ENCODE assay signal across 37 mouse cellular contexts in genomic region chr3:53868212-53868611, GRCm38 (mm10). TPM values are rescaled to one million over a fixed set of nuclear protein-coding genes. Genes with fewer than 3 reads are reported as not detected.
A peak's percentile ranks its signal among the peaks of the same experiment; 100 is the strongest.
DNase-seq lines count a peak whose midpoint lies in the region; ATAC-seq lines count a peak whose summit lies in the region.
"Had no signal": no experiment of that assay in that cellular context is flagged by ENCODE, and none has a peak within 500 bp of the region (broad histone marks: within the 10 kb centered on the region; RNA-seq: fewer than 3 reads in every experiment).

No protein-coding gene starts in this region.

- ATAC-seq in stomach, embryonic 16.5 days (ENCODE audit: insufficient read depth, low FRiP score): peak; percentile 42; the same call in 1 of the 2 replicates
- ATAC-seq: forebrain, embryonic 13.5 days; forebrain, embryonic 16.5 days; hindbrain, postnatal 0 days; inflammation-experienced regulatory T-cells, adult 6 months had no signal

- H3K4me1 ChIP-seq in stomach, embryonic 16.5 days (ENCODE audit: control insufficient read depth, insufficient read depth, low read length): peaks cover 6% of the 10 kb centered on the region; the same call in 1 of the 2 replicates
- H3K4me1 ChIP-seq: heart, embryonic 10.5 days; heart, embryonic 13.5 days had no signal

- no peaks in the 10 kb centered on the region for H3K36me3 ChIP-seq in stomach, embryonic 16.5 days (ENCODE audit: control insufficient read depth, insufficient read depth, low read length)
- H3K36me3 ChIP-seq: forebrain, embryonic 10.5 days; heart, embryonic 10.5 days; heart, embryonic 13.5 days had no signal

- H3K9ac ChIP-seq in stomach, embryonic 16.5 days (ENCODE audit: low read length): no peak overlapping the region
- H3K9ac ChIP-seq: forebrain, embryonic 13.5 days; heart, embryonic 13.5 days; hindbrain, embryonic 14.5 days had no signal

- no peaks in the 10 kb centered on the region for H3K9me3 ChIP-seq in stomach, embryonic 16.5 days (replicated peaks; ENCODE audit: control insufficient read depth, low read length)
- H3K9me3 ChIP-seq: forebrain, embryonic 10.5 days; forebrain, embryonic 13.5 days; heart, embryonic 10.5 days; heart, embryonic 13.5 days had no signal

- DNase-seq in urinary bladder, postnatal 14 days (ENCODE audit: low spot score): peak; percentile 22
- no peak for DNase-seq in urinary bladder, adult 2 months (ENCODE audit: low spot score)
- peak; percentile 71 for DNase-seq in gonadal fat pad, adult 2 months (ENCODE audit: low read depth)
- no peak for DNase-seq in gastrocnemius, postnatal 36 days
- DNase-seq in thymus, postnatal 10 days (ENCODE audit: low spot score in 2 of 2): no peak
- no peak for DNase-seq in lung, postnatal 10 days
- DNase-seq: adrenal gland, adult 2 months; adrenal gland, postnatal 14 days; B cell, adult 2 months; cerebellum, adult 11 months; cerebellum, adult 2 months; cerebellum, postnatal 10 days; cerebellum, postnatal 36 days; embryo, embryonic 11 days; gastrocnemius, postnatal 10 days; heart, adult 2 months; heart, postnatal 14 days; heart, postnatal 4 days had no signal

- peak overlapping the region; percentile 36; the same call in 1 of the 2 replicates for H3K27ac ChIP-seq in stomach, embryonic 16.5 days (ENCODE audit: low read length)
- H3K27ac ChIP-seq: forebrain, embryonic 13.5 days; heart, adult 2 months; heart, embryonic 10.5 days; heart, embryonic 13.5 days; hindbrain, embryonic 14.5 days; hindbrain, postnatal 0 days had no signal

- intact Hi-C loops in gastrocnemius, postnatal 36 days (cut with DNase I): no loop called here

- H3K4me2 ChIP-seq in stomach, embryonic 16.5 days (ENCODE audit: low read depth, low read length): no peak overlapping the region
- H3K4me2 ChIP-seq: forebrain, embryonic 13.5 days; heart, embryonic 13.5 days; hindbrain, embryonic 14.5 days had no signal

- no peak overlapping the region for H3K4me3 ChIP-seq in stomach, embryonic 16.5 days (replicated peaks; ENCODE audit: low read length)
- H3K4me3 ChIP-seq: erythroblast, embryonic 14.5 days; forebrain, embryonic 10.5 days; forebrain, embryonic 13.5 days; heart, adult 2 months; heart, embryonic 10.5 days; heart, embryonic 13.5 days had no signal

- H3K27me3 ChIP-seq in stomach, embryonic 16.5 days (ENCODE audit: control insufficient read depth, insufficient read depth, low read length): no peaks in the 10 kb centered on the region
- H3K27me3 ChIP-seq: CH12.LX; heart, embryonic 13.5 days had no signal

- WGBS in stomach, embryonic 16.5 days: 55% methylated on average over 4 of the region's 4 CpGs

RNA-seq across cellular contexts. Expression of gene Ufm1, which starts 4.6 kb away (rescaled TPM):
- 49.1 and 52.6 TPM in 2 replicates for polyA plus RNA-seq in urinary bladder, adult 2 months (2012; rRNA removed)
- 24.4 and 25.3 TPM in 2 replicates for polyA plus RNA-seq in gonadal fat pad, adult 2 months (2012; rRNA removed)
- 124 and 135 TPM in 2 replicates for polyA plus RNA-seq in stomach, embryonic 16.5 days (2015; fragmentation: Nextera tagmentation; extraction: Ambion mirVana)
- total RNA-seq in gastrocnemius, postnatal 36 days (2021): 10 to 100 TPM; 33.3 to 36.3 TPM

RNA-seq across cellular contexts. Expression of gene Gm10985, which starts 23.3 kb away (rescaled TPM):
- polyA plus RNA-seq in urinary bladder, adult 2 months (2012; rRNA removed): not detected in 2 replicates
- polyA plus RNA-seq in gonadal fat pad, adult 2 months (2012; rRNA removed): not detected in 2 replicates
- polyA plus RNA-seq in stomach, embryonic 16.5 days (2015; fragmentation: Nextera tagmentation; extraction: Ambion mirVana): not detected in 2 replicates
- not detected for total RNA-seq in gastrocnemius, postnatal 36 days (2021)
- total RNA-seq: adrenal gland, adult 2 months; adrenal gland, postnatal 14 days; adrenal gland, postnatal 4 days; CH12.LX; gastrocnemius, adult 18-20 months; gastrocnemius, postnatal 10 days; gastrocnemius, postnatal 4 days; heart, adult 2 months; heart, postnatal 14 days; heart, postnatal 4 days; hindbrain, postnatal 0 days; MEL had no signal
- polyA plus RNA-seq: adrenal gland, adult 2 months; cerebellum, adult 2 months; cortical plate, adult 2 months; embryonic facial prominence, embryonic 11.5 days; erythroblast, embryonic 14.5 days; forebrain, embryonic 10.5 days; forebrain, embryonic 13.5 days; forebrain, embryonic 16.5 days; heart, adult 2 months; heart, embryonic 10.5 days; heart, embryonic 13.5 days; heart, embryonic 16.5 days; hindbrain, embryonic 11.5 days; hindbrain, embryonic 14.5 days; hindbrain, postnatal 0 days; inflammation-experienced regulatory T-cells, adult 6 months had no signal

Comparison
In these comparisons a context has a peak if more than half of its experiments do, and no peak if none do; other contexts are left out.
1. DNase-seq: peak in urinary bladder, postnatal 14 days (single experiment) and gonadal fat pad, adult 2 months (single experiment); none in urinary bladder, adult 2 months (single experiment), gastrocnemius, postnatal 36 days (0 of 2), thymus, postnatal 10 days (0 of 2) and lung, postnatal 10 days (single experiment).